Mouse (Mus musculus) testis, adult 2 months (tissue): ENCODE data around the gene Fzd7. TPM values are rescaled to one million over a fixed set of nuclear protein-coding genes. Genes with fewer than 3 reads are reported as not detected.

Source experiments
- H3K27ac ChIP-seq: fragments of 200-500 bp; 2 replicates; pipeline ENCODE4 v1.5.1; 2012; ENCODE audit warnings: low read depth, low read length; ENCODE audit not compliant: control insufficient read depth, insufficient read depth
- H3K27me3 ChIP-seq: fragments of 200-500 bp; 2 replicates; pipeline ENCODE4 v1.6.1; 2012; ENCODE audit warnings: mild to moderate bottlenecking, low read length, moderate library complexity; ENCODE audit not compliant: control insufficient read depth, insufficient read depth
- H3K36me3 ChIP-seq: fragments of 200-500 bp; 2 replicates; pipeline ENCODE4 v1.6.1; 2012; ENCODE audit warnings: mild to moderate bottlenecking, low read length; ENCODE audit not compliant: control insufficient read depth, insufficient read depth
- H3K4me1 ChIP-seq: fragments of 200-500 bp; 2 replicates; pipeline ENCODE4 v1.6.1; 2012; ENCODE audit warnings: low read length; ENCODE audit not compliant: control insufficient read depth, insufficient read depth
- H3K4me3 ChIP-seq: fragments of 200-500 bp; 2 replicates; pipeline ENCODE4 v1.5.1; 2012; ENCODE audit warnings: low read depth, mild to moderate bottlenecking, low read length, moderate library complexity, mixed read lengths; ENCODE audit not compliant: control insufficient read depth
- CTCF ChIP-seq: fragments of 200-500 bp; IDR thresholded peaks from 2 replicates; pipeline ENCODE4 v1.5.1; 2012; ENCODE audit warnings: low read depth, mild to moderate bottlenecking, inconsistent platforms, low read length, moderate library complexity; ENCODE audit not compliant: control insufficient read depth, insufficient read depth, insufficient replicate concordance
- POLR2A ChIP-seq: fragments of 200-500 bp; IDR thresholded peaks from 2 replicates; pipeline ENCODE4 v1.6.1; 2012; ENCODE audit warnings: low read depth, mild to moderate bottlenecking, inconsistent platforms, low read length, moderate library complexity; ENCODE audit not compliant: control insufficient read depth
- polyA plus RNA-seq: library from polyadenylated mRNA; depleted of rRNA; stranded (reverse); fragments of >200 nt; gene quantifications from 2 replicates; pipeline ENCODE4 v1.2.3, GENCODE M21; 2012

Gene Fzd7
- polyA plus RNA-seq, 1 experiment, result 1.4 TPM

DNA sequence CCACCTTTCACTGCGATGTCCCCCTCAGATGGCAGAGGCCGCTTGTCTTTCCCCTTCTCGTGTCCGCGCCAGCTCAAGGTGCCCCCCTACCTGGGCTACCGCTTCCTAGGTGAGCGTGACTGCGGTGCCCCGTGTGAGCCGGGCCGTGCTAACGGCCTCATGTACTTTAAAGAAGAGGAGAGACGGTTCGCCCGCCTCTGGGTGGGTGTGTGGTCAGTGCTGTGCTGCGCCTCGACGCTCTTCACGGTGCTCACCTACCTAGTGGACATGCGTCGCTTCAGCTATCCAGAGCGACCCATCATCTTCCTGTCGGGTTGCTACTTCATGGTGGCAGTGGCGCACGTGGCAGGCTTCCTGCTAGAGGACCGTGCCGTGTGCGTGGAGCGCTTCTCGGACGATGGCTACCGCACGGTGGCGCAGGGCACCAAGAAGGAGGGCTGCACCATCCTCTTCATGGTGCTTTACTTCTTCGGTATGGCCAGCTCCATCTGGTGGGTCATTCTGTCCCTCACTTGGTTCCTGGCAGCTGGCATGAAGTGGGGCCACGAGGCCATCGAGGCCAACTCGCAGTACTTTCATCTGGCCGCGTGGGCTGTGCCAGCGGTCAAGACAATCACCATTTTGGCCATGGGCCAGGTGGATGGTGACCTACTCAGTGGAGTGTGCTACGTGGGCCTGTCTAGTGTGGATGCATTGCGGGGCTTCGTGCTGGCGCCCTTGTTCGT, 1.5 kb downstream of the Fzd7 start:
- Histone ChIP-seq H3K27me3 (no peaks in the 10 kb centered on the region), H3K36me3 (no peaks in the 10 kb centered on the region), H3K4me3 (peak overlapping the region; percentile 79), H3K27ac (no peak overlapping the region), H3K4me1 (peaks cover 20% of the 10 kb centered on the region)
- TF ChIP-seq CTCF, result peak; percentile 48; the same call in 1 of the 2 replicates
- no peak for TF ChIP-seq POLR2A

DNA sequence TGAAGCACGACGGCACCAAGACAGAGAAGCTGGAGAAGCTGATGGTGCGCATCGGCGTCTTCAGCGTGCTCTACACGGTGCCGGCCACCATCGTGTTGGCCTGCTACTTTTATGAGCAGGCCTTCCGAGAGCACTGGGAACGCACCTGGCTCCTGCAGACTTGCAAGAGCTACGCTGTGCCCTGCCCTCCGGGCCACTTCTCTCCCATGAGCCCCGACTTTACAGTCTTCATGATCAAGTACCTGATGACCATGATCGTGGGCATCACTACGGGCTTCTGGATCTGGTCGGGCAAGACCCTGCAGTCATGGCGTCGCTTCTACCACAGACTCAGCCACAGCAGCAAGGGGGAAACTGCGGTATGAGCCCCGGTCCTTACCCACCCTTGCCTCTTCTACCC, 2.1 kb downstream of the Fzd7 start:
- peaks cover 20% of the 10 kb centered on the region for H3K4me1 ChIP-seq
- H3K4me3 ChIP-seq, result peak overlapping the region; percentile 79
- H3K27me3 ChIP-seq, result no peaks in the 10 kb centered on the region
- TF ChIP-seq POLR2A (no peak), CTCF (no peak)
- no peaks in the 10 kb centered on the region for H3K36me3 ChIP-seq
- H3K27ac ChIP-seq, result no peak overlapping the region

DNA sequence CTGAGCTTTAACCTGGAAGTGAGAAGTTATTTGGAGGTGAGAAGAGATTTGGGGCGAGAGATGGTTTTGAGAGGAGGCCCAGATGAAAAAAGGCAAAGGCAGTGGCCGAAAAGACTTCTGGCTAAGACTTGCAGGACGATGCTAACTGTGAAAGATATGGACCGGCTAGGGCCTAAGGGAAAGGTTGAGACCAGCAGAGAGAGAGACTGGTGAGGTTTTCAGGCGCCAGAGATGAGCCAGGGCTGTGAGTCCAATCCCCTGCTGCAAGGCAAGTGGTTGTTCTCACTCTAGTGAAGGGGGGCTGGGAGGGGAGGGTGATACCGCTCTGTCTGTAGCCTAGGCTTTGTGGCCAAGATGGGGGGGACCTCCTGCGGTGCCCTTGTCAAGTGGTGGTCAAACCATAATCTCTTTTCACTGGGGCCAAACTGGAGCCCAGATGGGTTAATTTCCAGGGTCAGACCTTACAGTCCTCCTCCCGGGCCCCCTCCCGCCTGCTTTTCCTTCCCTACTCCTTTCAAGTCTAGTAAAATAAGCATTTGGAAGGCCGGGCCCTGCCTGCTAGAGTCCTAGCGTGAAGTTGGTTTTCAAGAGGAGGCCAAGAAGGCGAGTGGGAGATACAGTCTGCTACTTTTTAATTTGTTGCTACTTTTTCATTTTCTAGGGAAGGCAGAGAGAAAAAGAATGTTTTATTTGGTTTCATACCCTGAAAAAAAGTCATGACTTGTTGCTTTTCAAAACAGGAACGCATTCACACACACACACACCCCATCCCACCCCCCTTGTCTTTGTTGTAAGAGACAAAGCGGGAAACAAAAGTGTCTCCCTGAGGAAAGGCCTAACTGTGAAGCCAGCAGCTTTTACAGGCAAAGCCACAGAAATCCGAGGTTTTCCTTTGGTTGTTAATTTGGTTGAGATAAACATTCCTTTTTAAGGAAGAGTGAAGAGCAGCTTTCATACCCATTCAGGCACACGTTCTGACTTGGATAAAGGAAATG, 2.9 kb downstream of the Fzd7 start:
- H3K4me1 ChIP-seq, result peaks cover 20% of the 10 kb centered on the region
- no peak for TF ChIP-seq POLR2A
- no peak for TF ChIP-seq CTCF
- H3K27me3 ChIP-seq, result no peaks in the 10 kb centered on the region
- H3K4me3 ChIP-seq, result no peak overlapping the region
- H3K27ac ChIP-seq, result peak overlapping the region; percentile 23
- no peaks in the 10 kb centered on the region for H3K36me3 ChIP-seq

DNA sequence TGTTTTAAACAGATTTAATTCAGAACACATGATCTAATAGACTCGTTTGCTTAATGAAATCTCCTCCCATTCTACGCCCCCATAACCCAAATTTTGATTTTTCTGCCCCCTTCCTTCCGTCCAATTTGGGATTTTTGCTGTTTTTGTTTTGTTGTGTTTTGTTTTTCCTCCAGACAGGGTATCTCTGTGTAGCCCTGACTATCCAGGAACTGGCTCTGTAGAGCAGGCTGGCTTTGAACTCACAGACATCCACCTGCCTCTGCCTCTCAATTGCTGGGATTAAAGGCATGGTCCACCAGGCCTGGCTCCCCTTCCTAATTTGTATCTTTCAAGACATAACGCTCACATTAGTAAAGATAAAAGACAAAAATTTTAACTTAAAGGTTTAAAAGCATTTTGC, 3.6 kb downstream of the Fzd7 start:
- Histone ChIP-seq H3K36me3 (no peaks in the 10 kb centered on the region), H3K4me1 (peaks cover 18% of the 10 kb centered on the region), H3K27me3 (no peaks in the 10 kb centered on the region), H3K27ac (no peak overlapping the region), H3K4me3 (no peak overlapping the region)
- TF ChIP-seq CTCF (no peak), POLR2A (no peak)

DNA sequence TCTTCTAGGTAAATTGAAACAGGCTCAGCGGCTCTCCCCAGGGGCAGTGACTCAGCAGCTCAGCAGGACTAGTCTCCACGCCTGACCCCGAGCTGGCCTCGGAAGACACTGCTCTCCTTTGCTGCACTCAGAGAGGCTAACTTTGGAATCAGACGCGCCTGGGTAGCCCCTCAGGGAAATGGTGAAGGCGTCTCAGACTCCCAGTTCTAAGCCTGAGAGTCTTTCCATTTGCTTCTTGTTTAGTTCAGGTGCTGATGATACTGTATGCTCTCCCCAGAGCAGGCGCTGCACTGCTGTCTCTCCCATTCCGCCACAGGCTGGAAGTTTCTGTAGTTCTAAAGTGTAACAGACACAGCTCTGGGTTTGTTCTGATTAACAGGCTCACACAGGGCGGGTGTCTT, 5.4 kb downstream of the Fzd7 start:
- H3K36me3 ChIP-seq, result no peaks in the 10 kb centered on the region

DNA sequence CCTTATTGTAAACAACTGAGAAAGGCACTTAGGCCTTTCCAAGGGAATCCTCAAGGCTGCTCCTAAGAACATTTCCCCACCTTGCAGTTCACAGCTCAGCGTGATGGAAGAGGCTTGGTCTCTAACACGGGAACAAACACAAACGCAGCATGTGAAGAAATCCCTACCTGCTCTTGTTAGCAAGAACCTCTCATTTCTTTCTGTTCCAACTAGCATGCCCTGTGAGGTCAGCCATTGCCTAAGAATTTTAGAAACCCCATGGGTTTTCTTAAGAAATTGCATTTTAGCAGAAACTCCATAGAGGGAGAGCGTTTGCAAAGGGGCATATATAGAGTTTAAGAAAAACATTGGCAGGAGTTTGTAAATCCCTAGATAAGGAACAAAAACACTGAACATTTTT, 6.3 kb downstream of the Fzd7 start:
- Histone ChIP-seq H3K27me3 (no peaks in the 10 kb centered on the region), H3K4me1 (peaks cover 9% of the 10 kb centered on the region), H3K27ac (no peak overlapping the region), H3K36me3 (no peaks in the 10 kb centered on the region), H3K4me3 (no peak overlapping the region)
- no peak for TF ChIP-seq POLR2A
- TF ChIP-seq CTCF, result no peak

More for the DNA sequence above, 5.4 kb downstream of the Fzd7 start:
- Histone ChIP-seq H3K27me3 (no peaks in the 10 kb centered on the region), H3K4me3 (no peak overlapping the region), H3K4me1 (peaks cover 17% of the 10 kb centered on the region), H3K27ac (no peak overlapping the region)
- TF ChIP-seq POLR2A, result no peak
- TF ChIP-seq CTCF, result no peak

DNA sequence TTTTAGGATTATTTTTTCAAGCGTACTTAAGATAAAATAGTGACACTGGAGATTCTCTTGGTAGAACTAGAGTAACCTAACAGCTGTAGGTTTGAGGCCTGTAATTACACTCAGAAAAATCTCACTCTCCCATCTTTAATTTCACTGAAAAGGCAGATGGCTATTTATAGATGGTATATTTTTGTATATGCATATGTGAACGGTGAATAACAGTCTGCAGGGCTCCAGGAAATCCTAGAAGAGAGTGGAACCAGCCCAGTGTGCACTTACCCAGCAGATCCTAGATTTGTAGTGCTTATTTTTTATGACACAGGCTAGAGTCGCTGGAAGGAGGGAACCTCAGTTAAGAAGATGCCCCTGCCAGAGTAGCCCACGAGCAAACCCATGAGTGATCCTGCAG, 6.8 kb downstream of the Fzd7 start:
- H3K4me3 ChIP-seq, result no peak overlapping the region
- no peaks in the 10 kb centered on the region for H3K27me3 ChIP-seq
- H3K36me3 ChIP-seq, result no peaks in the 10 kb centered on the region
- TF ChIP-seq CTCF (no peak), POLR2A (no peak)
- H3K4me1 ChIP-seq, result peaks cover 6% of the 10 kb centered on the region; the same call in 1 of the 2 replicates
- H3K27ac ChIP-seq, result no peak overlapping the region

DNA sequence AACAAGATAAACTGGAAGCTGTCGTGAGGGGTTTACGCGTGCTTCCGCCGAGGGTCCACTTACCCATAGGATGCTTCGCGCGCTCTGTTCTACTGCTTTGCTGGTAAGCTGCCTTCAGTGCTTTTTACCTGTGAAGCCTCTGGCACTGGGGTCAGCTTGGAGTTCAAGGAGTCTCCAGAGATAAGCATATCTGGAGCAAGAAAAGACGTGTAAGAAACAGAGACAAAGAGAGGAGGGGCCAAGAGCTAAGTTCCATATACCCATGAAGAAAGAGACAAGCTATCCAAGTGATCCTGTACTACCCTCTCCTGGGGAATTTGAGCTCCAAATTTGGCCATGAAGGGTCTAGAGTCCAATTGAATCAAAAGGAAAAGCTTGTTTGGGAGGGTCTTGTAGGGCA, 9.3 kb downstream of the Fzd7 start:
- TF ChIP-seq CTCF, result no peak
- TF ChIP-seq POLR2A, result no peak
- Histone ChIP-seq H3K36me3 (no peaks in the 10 kb centered on the region), H3K4me1 (no peaks in the 10 kb centered on the region), H3K27me3 (no peaks in the 10 kb centered on the region), H3K27ac (no peak overlapping the region), H3K4me3 (no peak overlapping the region)
